Mouse (Mus musculus) myocyte (in vitro differentiated cells): ENCODE data around the gene Zscan2.

Experiments used
- POLR2A ChIP-seq: IDR thresholded peaks from one replicate; pipeline ENCODE4 v1.6.1; 2011; ENCODE audit warnings: low read depth, mild to moderate bottlenecking, control low read depth, moderate library complexity; ENCODE audit not compliant: insufficient read length
- POLR2AphosphoS2 ChIP-seq: IDR thresholded peaks from one replicate; pipeline ENCODE4 v1.6.1; 2011; ENCODE audit warnings: low read depth, control low read depth; ENCODE audit not compliant: insufficient read length
- TCF12 ChIP-seq: IDR thresholded peaks from one replicate; pipeline ENCODE4 v1.6.1; 2011; ENCODE audit warnings: mild to moderate bottlenecking, control low read depth; ENCODE audit not compliant: poor library complexity, insufficient read depth, severe bottlenecking

GRCm38 (mm10) chr7:80823875-80824682, 36.6 kb upstream of the Zscan2 start:
- TF ChIP-seq POLR2AphosphoS2 (no peak), POLR2A (no peak), TCF12 (no peak)
